Mouse (Mus musculus) midbrain, postnatal 0 days (tissue): ENCODE data around the gene Atg4c. TPM values are rescaled to one million over a fixed set of nuclear protein-coding genes. Genes with fewer than 3 reads are reported as not detected.
A peak's percentile ranks its signal among the peaks of the same experiment; 100 is the strongest.

Experiments used
- ATAC-seq: fragments of 200-750 bp; cut with Nextera tagmentation; 2 replicates; pipeline ENCODE4 v1.8.0; 2017; ENCODE audit warnings: moderate number of reproducible peaks, mild to moderate bottlenecking, moderate TSS enrichment, moderate library complexity; ENCODE audit not compliant: low FRiP score
- DNase-seq: peaks from one replicate; pipeline ENCODE4 v3.0.0-alpha.2; 2015; ENCODE audit warnings: low spot score
- H3K27ac ChIP-seq: fragments of 300-500 bp; sonication (generic); 2 replicates; pipeline ENCODE4 v1.5.1; 2014; ENCODE audit warnings: low read depth, mild to moderate bottlenecking, low read length, mixed read lengths
- H3K27me3 ChIP-seq: fragments of 300-500 bp; sonication (generic); 2 replicates; pipeline ENCODE4 v1.6.1; 2014; ENCODE audit warnings: low read length, control low read depth, mixed read lengths; ENCODE audit not compliant: insufficient read depth
- H3K36me3 ChIP-seq: fragments of 300-500 bp; sonication (generic); 2 replicates; pipeline ENCODE4 v1.6.1; 2014; ENCODE audit warnings: low read length, control low read depth, mixed read lengths; ENCODE audit not compliant: insufficient read depth
- H3K4me1 ChIP-seq: fragments of 300-500 bp; sonication (generic); 2 replicates; pipeline ENCODE4 v1.6.1; 2014; ENCODE audit warnings: mild to moderate bottlenecking, control low read depth, antibody characterized with exemption, low read length, mixed read lengths; ENCODE audit not compliant: insufficient read depth
- H3K4me2 ChIP-seq: fragments of 300-500 bp; sonication (generic); 2 replicates; pipeline ENCODE4 v1.6.1; 2014; ENCODE audit warnings: low read depth, mild to moderate bottlenecking, low read length, mixed read lengths; ENCODE audit not compliant: poor library complexity, severe bottlenecking
- H3K4me3 ChIP-seq: fragments of 300-500 bp; sonication (generic); 2 replicates; pipeline ENCODE4 v1.5.1; 2014; ENCODE audit warnings: low read depth, mild to moderate bottlenecking, low read length, moderate library complexity
- H3K9ac ChIP-seq: fragments of 300-500 bp; sonication (generic); replicated peaks from 2 replicates; pipeline ENCODE4 v1.6.1; 2014; ENCODE audit warnings: mild to moderate bottlenecking, low read length, moderate library complexity, mixed read lengths; ENCODE audit not compliant: poor library complexity, severe bottlenecking
- H3K9me3 ChIP-seq: fragments of 300-500 bp; sonication (generic); 2 replicates; pipeline ENCODE4 v1.6.1; 2016; ENCODE audit warnings: low read length, control low read depth
- CTCF ChIP-seq: IDR thresholded peaks from 2 replicates; pipeline ENCODE4 v1.5.1; 2016; ENCODE audit warnings: antibody characterized with exemption, mild to moderate bottlenecking
- WGBS: fragments of 180-500 bp; shearing (Covaris S2); extraction: QIAGEN DNeasy Blood & Tissue Kit; methylation state at CpG from one replicate; pipeline ENCODE4 v1.1.7; 2014; 5-methylcytosine and 5-hydroxymethylcytosine counted together
- polyA plus RNA-seq: library from polyadenylated mRNA; unstranded; fragments of >200 nt; fragmentation: Nextera tagmentation; extraction: Ambion mirVana; gene quantifications from 2 replicates; pipeline ENCODE4 v1.2.1, GENCODE M21; 2015
- total RNA-seq: library from RNA; depleted of rRNA; stranded (reverse); fragments of >200 nt; gene quantifications from 2 replicates; pipeline ENCODE4 v1.2.3, GENCODE M21; 2014

Atg4c gene
- total and polyA plus RNA-seq, 2 experiments from 2014 or later, result 8.7 to 16.0 TPM

DNA sequence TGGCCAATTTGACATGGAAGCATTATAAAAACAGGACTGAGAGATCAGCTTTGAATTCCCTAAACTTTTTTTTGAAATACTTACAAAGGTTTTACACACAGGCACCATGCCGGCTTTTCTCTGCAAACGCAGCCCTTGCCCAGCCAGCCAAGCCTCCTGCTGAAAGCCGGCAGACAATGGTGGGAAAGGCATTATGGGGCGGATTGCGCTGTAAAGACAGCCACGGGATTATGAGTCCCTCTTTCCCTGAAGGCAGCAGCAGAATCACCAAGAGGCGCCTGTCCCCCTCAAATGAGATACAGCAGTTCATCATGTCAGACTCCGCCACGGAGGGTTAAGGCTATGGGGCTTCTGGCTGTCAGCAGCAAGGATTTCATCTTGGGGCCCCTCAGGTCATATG lies 79.1 kb downstream of the Atg4c start:
- Histone ChIP-seq H3K9ac (no peak overlapping the region), H3K4me2 (peak overlapping the region; percentile 36), H3K4me1 (no peaks in the 10 kb centered on the region), H3K36me3 (no peaks in the 10 kb centered on the region), H3K27ac (no peak overlapping the region), H3K9me3 (no peaks in the 10 kb centered on the region), H3K4me3 (no peak overlapping the region), H3K27me3 (no peaks in the 10 kb centered on the region)
- 11% methylated on average over 9 of the region's 9 CpGs for WGBS
- ATAC-seq (0 out of 2 replicates have a peak, but pooled peaks have one; percentile 23), DNase-seq (peak; percentile 40)
- TF ChIP-seq CTCF, result no peak

DNA sequence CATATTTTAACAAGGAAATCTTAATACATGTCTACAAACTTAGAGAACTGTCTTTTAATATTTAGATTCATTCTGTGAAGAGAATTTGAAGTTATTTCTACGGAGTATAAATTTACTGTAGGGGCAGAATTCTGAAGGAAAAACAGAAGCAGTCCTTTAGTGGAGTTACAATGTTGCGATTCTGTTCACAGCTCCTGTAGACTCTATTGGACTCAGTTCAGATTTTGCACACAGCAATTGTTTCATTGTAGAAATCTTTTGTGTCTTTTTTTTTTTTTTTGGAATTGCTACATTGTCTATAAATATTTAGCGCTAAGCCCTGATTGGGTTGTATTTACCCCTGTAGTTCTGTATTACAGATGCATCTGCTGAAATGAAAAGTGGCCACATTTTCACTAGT lies 79.7 kb downstream of the Atg4c start:
- Histone ChIP-seq H3K9me3 (no peaks in the 10 kb centered on the region), H3K4me2 (no peak overlapping the region), H3K27ac (no peak overlapping the region), H3K27me3 (no peaks in the 10 kb centered on the region), H3K4me3 (no peak overlapping the region), H3K36me3 (no peaks in the 10 kb centered on the region), H3K9ac (no peak overlapping the region), H3K4me1 (no peaks in the 10 kb centered on the region)
- ATAC-seq, result no peak
- 75% methylated on average over 3 of the region's 3 CpGs for WGBS
- TF ChIP-seq CTCF, result no peak
- no peak for DNase-seq

DNA sequence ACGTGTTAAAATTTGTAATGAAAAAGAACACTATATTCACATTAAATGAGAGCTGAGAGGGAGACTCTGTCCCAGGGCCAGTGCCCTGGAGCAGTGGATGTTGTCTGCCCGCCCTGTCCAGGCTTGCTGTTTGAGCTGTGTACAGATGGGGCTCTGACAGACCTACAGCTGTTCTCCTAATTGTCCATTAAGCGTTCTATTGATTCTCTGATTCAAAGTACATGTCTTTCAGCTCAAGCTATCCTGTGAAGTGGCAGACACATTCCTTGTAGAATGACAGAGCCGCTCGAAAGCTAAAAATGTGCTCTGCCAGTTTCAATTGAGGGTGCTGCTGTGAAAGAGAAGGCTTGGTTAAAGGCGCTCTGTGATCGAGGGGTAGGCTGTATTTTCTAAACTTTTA lies 80.2 kb downstream of the Atg4c start:
- Histone ChIP-seq H3K9me3 (no peaks in the 10 kb centered on the region), H3K4me1 (no peaks in the 10 kb centered on the region), H3K36me3 (no peaks in the 10 kb centered on the region), H3K4me2 (no peak overlapping the region), H3K27ac (no peak overlapping the region), H3K4me3 (no peak overlapping the region), H3K9ac (no peak overlapping the region), H3K27me3 (no peaks in the 10 kb centered on the region)
- 34% methylated on average over 7 of the region's 7 CpGs for WGBS
- ATAC-seq (no peak), DNase-seq (no peak)
- TF ChIP-seq CTCF, result no peak

DNA sequence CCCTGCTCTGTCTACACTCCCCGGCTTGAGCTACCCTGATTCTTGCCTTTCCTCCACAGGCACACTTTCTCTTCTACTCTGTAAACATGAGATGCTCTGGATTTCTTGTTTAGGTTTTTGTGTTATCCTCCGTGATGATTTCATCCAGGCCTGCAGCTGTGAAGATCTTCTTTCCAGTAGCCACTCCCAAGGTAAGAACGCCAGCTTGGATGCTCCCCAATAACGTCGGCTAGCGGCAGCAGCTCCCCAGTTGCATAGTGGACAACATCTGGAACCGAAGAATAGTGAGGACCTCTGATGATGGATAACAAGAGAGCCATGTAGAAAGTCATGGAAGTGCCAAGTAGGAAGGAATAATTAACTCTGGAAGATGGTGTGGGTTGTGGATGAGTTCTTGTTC lies 85.1 kb downstream of the Atg4c start:
- H3K9me3 ChIP-seq, result no peaks in the 10 kb centered on the region
- no peak for TF ChIP-seq CTCF
- ATAC-seq, result no peak

DNA sequence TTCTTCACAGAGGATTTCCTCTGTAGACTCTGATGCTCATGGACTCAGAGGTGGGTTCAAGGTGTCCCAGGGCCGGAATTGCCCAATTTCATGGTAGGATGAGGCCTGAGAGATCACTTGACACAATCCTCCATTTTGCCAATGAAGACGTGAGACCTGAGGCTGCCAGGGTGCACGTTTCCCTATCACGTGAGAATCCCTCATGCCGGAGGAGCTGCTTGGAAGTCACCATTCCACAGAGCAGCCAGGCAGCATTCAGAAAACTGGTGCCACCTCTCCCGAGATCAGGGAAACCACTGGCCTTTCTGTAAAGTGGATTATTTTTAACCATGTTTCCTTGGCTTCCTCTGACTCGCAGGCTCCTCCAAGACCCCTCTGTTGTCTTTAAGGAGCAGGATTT lies 88.0 kb downstream of the Atg4c start:
- H3K9ac ChIP-seq, result no peak overlapping the region
- 84% methylated on average over 7 of the region's 7 CpGs for WGBS
- no peak overlapping the region for H3K4me3 ChIP-seq
- no peaks in the 10 kb centered on the region for H3K27me3 ChIP-seq
- DNase-seq (no peak), ATAC-seq (no peak)
- H3K9me3 ChIP-seq, result no peaks in the 10 kb centered on the region
- no peak overlapping the region for H3K4me2 ChIP-seq
- H3K36me3 ChIP-seq, result peaks cover 5% of the 10 kb centered on the region; the same call in 1 of the 2 replicates
- H3K27ac ChIP-seq, result no peak overlapping the region
- TF ChIP-seq CTCF, result no peak
- H3K4me1 ChIP-seq, result no peaks in the 10 kb centered on the region

More for the DNA sequence above, 85.1 kb downstream of the Atg4c start:
- H3K4me1 ChIP-seq, result no peaks in the 10 kb centered on the region
- WGBS, result 91% methylated on average over 7 of the region's 7 CpGs
- no peaks in the 10 kb centered on the region for H3K27me3 ChIP-seq
- H3K27ac ChIP-seq, result no peak overlapping the region
- no peak overlapping the region for H3K9ac ChIP-seq
- H3K36me3 ChIP-seq, result peaks cover 5% of the 10 kb centered on the region; the same call in 1 of the 2 replicates
- no peak overlapping the region for H3K4me3 ChIP-seq
- no peak for DNase-seq
- no peak overlapping the region for H3K4me2 ChIP-seq

DNA sequence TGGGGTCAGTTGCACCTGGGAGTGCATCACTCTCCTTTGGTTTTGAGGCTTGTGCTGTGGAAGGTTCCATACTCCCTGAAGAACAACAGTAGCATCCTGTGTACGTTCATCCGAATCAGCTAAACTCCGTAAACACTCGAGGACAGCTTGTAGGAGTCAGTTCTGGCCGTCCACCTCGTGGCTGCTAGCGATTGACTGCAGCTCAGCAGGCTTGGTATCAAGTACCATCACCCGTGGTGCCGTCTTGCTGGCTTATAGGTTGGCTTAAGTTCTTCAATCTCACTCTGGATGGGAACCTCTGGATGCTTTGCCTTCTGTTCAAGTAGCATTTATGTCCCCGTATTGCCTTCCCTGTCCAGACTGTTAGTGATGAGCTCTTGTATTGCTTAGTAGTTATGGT lies 95.6 kb downstream of the Atg4c start:
- 0 out of 2 replicates have a peak, but pooled peaks cover 2% of the 10 kb centered on the region for H3K36me3 ChIP-seq
- no peak for TF ChIP-seq CTCF

More for the DNA sequence above, 95.6 kb downstream of the Atg4c start:
- H3K9ac ChIP-seq, result no peak overlapping the region
- ATAC-seq, result no peak
- WGBS, result 86% methylated on average over 10 of the region's 10 CpGs
- no peak overlapping the region for H3K4me2 ChIP-seq
- H3K27me3 ChIP-seq, result no peaks in the 10 kb centered on the region
- H3K4me1 ChIP-seq, result no peaks in the 10 kb centered on the region
- H3K4me3 ChIP-seq, result no peak overlapping the region
- no peak overlapping the region for H3K27ac ChIP-seq
- no peaks in the 10 kb centered on the region for H3K9me3 ChIP-seq
- no peak for DNase-seq
